Mouse (Mus musculus) neural tube, embryonic 15.5 days (tissue): ENCODE results near the gene Grin3b. TPM values are rescaled to one million over a fixed set of nuclear protein-coding genes. Genes with fewer than 3 reads are reported as not detected.

Experiments used
- ATAC-seq: fragments of 200-750 bp; cut with Nextera tagmentation; 2 replicates; pipeline ENCODE4 v1.8.0; 2017; ENCODE audit warnings: mild to moderate bottlenecking, moderate TSS enrichment, moderate library complexity; ENCODE audit not compliant: low FRiP score
- H3K27ac ChIP-seq: fragments of 300-500 bp; sonication (generic); replicated peaks from 2 replicates; pipeline ENCODE4 v1.5.1; 2015; ENCODE audit warnings: mild to moderate bottlenecking, inconsistent platforms
- H3K27me3 ChIP-seq: fragments of 300-500 bp; sonication (generic); replicated peaks from 2 replicates; pipeline ENCODE4 v1.6.1; 2015; ENCODE audit warnings: inconsistent platforms
- H3K36me3 ChIP-seq: fragments of 300-500 bp; sonication (generic); 2 replicates; pipeline ENCODE4 v1.6.1; 2015; ENCODE audit warnings: inconsistent platforms
- H3K4me1 ChIP-seq: fragments of 300-500 bp; sonication (generic); 2 replicates; pipeline ENCODE4 v1.6.1; 2015; ENCODE audit warnings: inconsistent platforms
- H3K4me2 ChIP-seq: fragments of 300-500 bp; sonication (generic); 2 replicates; pipeline ENCODE4 v1.6.1; 2015; ENCODE audit warnings: inconsistent platforms, mild to moderate bottlenecking, moderate library complexity
- H3K4me3 ChIP-seq: fragments of 300-500 bp; sonication (generic); replicated peaks from 2 replicates; pipeline ENCODE4 v1.5.1; 2015; ENCODE audit warnings: mild to moderate bottlenecking, inconsistent platforms
- H3K9ac ChIP-seq: fragments of 300-500 bp; sonication (generic); replicated peaks from 2 replicates; pipeline ENCODE4 v1.6.1; 2015; ENCODE audit warnings: mild to moderate bottlenecking, inconsistent platforms
- H3K9me3 ChIP-seq: fragments of 300-500 bp; sonication (generic); replicated peaks from 2 replicates; pipeline ENCODE4 v1.6.1; 2016; ENCODE audit warnings: inconsistent platforms
- WGBS: fragments of 180-500 bp; shearing (Covaris S2); methylation state at CpG from one replicate; pipeline ENCODE4 v1.1.7; 2015; ENCODE audit warnings: mixed read lengths; 5-methylcytosine and 5-hydroxymethylcytosine counted together
- polyA plus RNA-seq: library from polyadenylated mRNA; unstranded; fragments of >200 nt; fragmentation: Nextera tagmentation; extraction: Ambion mirVana; gene quantifications from 2 replicates; pipeline ENCODE4 v1.2.1, GENCODE M21; 2015

The Grin3b gene
- 0.32 and 0.33 TPM in 2 replicates for polyA plus RNA-seq

- no peak; the same call in 1 of the 2 replicates for ATAC-seq
- H3K4me2 ChIP-seq: peak within 1 kb of the TSS; percentile 72
- no peak within 1 kb of the TSS for H3K27ac ChIP-seq
- H3K4me1 ChIP-seq: peaks cover 10% of the 10 kb centered on the region
- peaks cover 45% of the 10 kb centered on the region for H3K27me3 ChIP-seq
- 9% methylated on average over 33 of the region's 47 CpGs for WGBS
- peaks cover 35% of the 10 kb centered on the region for H3K36me3 ChIP-seq
- H3K9me3 ChIP-seq: no peaks in the 10 kb centered on the region
- peak within 1 kb of the TSS; percentile 40 for H3K4me3 ChIP-seq
- H3K9ac ChIP-seq: peak within 1 kb of the TSS; percentile 38
Measured at GRCm38 (mm10) chr10:79970415-79971182, at the start of gene Grin3b. TSS of gene Grin3b (plus strand) at chr10:79970715.

- Histone ChIP-seq H3K9ac (peak within 1 kb of the TSS; percentile 34), H3K4me2 (peak within 1 kb of the TSS; percentile 60), H3K4me1 (peaks cover 48% of the 10 kb centered on the region), H3K4me3 (peak within 1 kb of the TSS; percentile 34), H3K36me3 (no peaks in the 10 kb centered on the region), H3K27ac (no peak within 1 kb of the TSS), H3K9me3 (no peaks in the 10 kb centered on the region), H3K27me3 (peaks cover 65% of the 10 kb centered on the region)
- no peak for ATAC-seq
- WGBS: 4% methylated on average over 41 of the region's 41 CpGs
Measured at GRCm38 (mm10) chr10:79920958-79921535, 49.5 kb upstream of the Grin3b start, which contains the start of gene R3hdm4. TSS of gene R3hdm4 (minus strand) at chr10:79921208.

GRCm38 (mm10) chr10:79921572-79921971, 48.9 kb upstream of the Grin3b start:
- Histone ChIP-seq H3K27me3 (peaks cover 65% of the 10 kb centered on the region), H3K36me3 (no peaks in the 10 kb centered on the region), H3K27ac (no peak overlapping the region), H3K9me3 (no peaks in the 10 kb centered on the region), H3K4me3 (peak overlapping the region; percentile 34), H3K4me2 (peak overlapping the region; percentile 60), H3K9ac (peak overlapping the region; percentile 34), H3K4me1 (peaks cover 50% of the 10 kb centered on the region)
- no peak for ATAC-seq
- WGBS: under 1% methylated on average over 34 of the region's 34 CpGs

GRCm38 (mm10) chr10:79924998-79925784, 45.3 kb upstream of the Grin3b start:
- H3K27me3 ChIP-seq: peaks cover 38% of the 10 kb centered on the region
- H3K9me3 ChIP-seq: no peaks in the 10 kb centered on the region
- peak overlapping the region; percentile 94; the same call in 1 of the 2 replicates for H3K27ac ChIP-seq
- no peak for ATAC-seq
- H3K4me2 ChIP-seq: peak overlapping the region; percentile 88
- H3K4me1 ChIP-seq: peaks cover 53% of the 10 kb centered on the region
- H3K4me3 ChIP-seq: peak overlapping the region; percentile 8; the same call in 1 of the 2 replicates
- no peaks in the 10 kb centered on the region for H3K36me3 ChIP-seq
- H3K9ac ChIP-seq: no peak overlapping the region
- WGBS: 11% methylated on average over 29 of the region's 29 CpGs

- WGBS: 13% methylated on average over 15 of the region's 15 CpGs
- Histone ChIP-seq H3K9me3 (no peaks in the 10 kb centered on the region), H3K4me2 (peak overlapping the region; percentile 88), H3K9ac (peak overlapping the region; percentile 94), H3K4me3 (peak overlapping the region; percentile 97), H3K27ac (peak overlapping the region; percentile 94), H3K27me3 (peaks cover 30% of the 10 kb centered on the region), H3K36me3 (no peaks in the 10 kb centered on the region), H3K4me1 (peaks cover 53% of the 10 kb centered on the region)
- ATAC-seq: no peak
Measured at GRCm38 (mm10) chr10:79925785-79926490, 44.6 kb upstream of the Grin3b start.

- peak within 1 kb of the TSS; percentile 94 for H3K9ac ChIP-seq
- peak within 1 kb of the TSS; percentile 94 for H3K27ac ChIP-seq
- peaks cover 48% of the 10 kb centered on the region for H3K4me1 ChIP-seq
- WGBS: under 1% methylated on average over 63 of the region's 63 CpGs
- peaks cover 22% of the 10 kb centered on the region for H3K27me3 ChIP-seq
- ATAC-seq: peak; percentile 72
- H3K4me2 ChIP-seq: peak within 1 kb of the TSS; percentile 88
- peaks cover under 1% of the 10 kb centered on the region for H3K36me3 ChIP-seq
- no peaks in the 10 kb centered on the region for H3K9me3 ChIP-seq
- peak within 1 kb of the TSS; percentile 97 for H3K4me3 ChIP-seq
Measured at GRCm38 (mm10) chr10:79926491-79927323, 43.8 kb upstream of the Grin3b start, which contains the start of gene Arid3a. TSS of gene Arid3a (plus strand) at chr10:79927043.

GRCm38 (mm10) chr10:79927324-79928029, 43.0 kb upstream of the Grin3b start:
- peak overlapping the region; percentile 94 for H3K27ac ChIP-seq
- WGBS: under 1% methylated on average over 54 of the region's 54 CpGs
- no peaks in the 10 kb centered on the region for H3K9me3 ChIP-seq
- peak overlapping the region; percentile 97 for H3K4me3 ChIP-seq
- peak overlapping the region; percentile 88 for H3K4me2 ChIP-seq
- peak; percentile 40 for ATAC-seq
- H3K27me3 ChIP-seq: peaks cover 15% of the 10 kb centered on the region
- peaks cover 52% of the 10 kb centered on the region for H3K4me1 ChIP-seq
- peak overlapping the region; percentile 94 for H3K9ac ChIP-seq
- peaks cover 9% of the 10 kb centered on the region for H3K36me3 ChIP-seq

GRCm38 (mm10) chr10:79928030-79928694, 42.4 kb upstream of the Grin3b start:
- peak overlapping the region; percentile 97 for H3K4me3 ChIP-seq
- H3K4me2 ChIP-seq: peak overlapping the region; percentile 88
- H3K36me3 ChIP-seq: peaks cover 9% of the 10 kb centered on the region
- H3K4me1 ChIP-seq: peaks cover 59% of the 10 kb centered on the region
- H3K27me3 ChIP-seq: peaks cover 8% of the 10 kb centered on the region
- peak overlapping the region; percentile 94 for H3K9ac ChIP-seq
- H3K27ac ChIP-seq: peak overlapping the region; percentile 94
- under 1% methylated on average over 28 of the region's 29 CpGs for WGBS
- no peak for ATAC-seq
- no peaks in the 10 kb centered on the region for H3K9me3 ChIP-seq

- H3K9ac ChIP-seq: peak overlapping the region; percentile 29; the same call in 1 of the 2 replicates
- peaks cover 9% of the 10 kb centered on the region for H3K36me3 ChIP-seq
- no peaks in the 10 kb centered on the region for H3K27me3 ChIP-seq
- H3K9me3 ChIP-seq: no peaks in the 10 kb centered on the region
- peaks cover 68% of the 10 kb centered on the region for H3K4me1 ChIP-seq
- peak overlapping the region; percentile 88 for H3K4me2 ChIP-seq
- H3K27ac ChIP-seq: peak overlapping the region; percentile 48
- 0 out of 2 replicates have a peak, but pooled peaks have one; percentile 6 for ATAC-seq
- 21% methylated on average over 9 of the region's 9 CpGs for WGBS
- H3K4me3 ChIP-seq: peak overlapping the region; percentile 97
Measured at GRCm38 (mm10) chr10:79928907-79929701, 41.4 kb upstream of the Grin3b start.
